Mouse (Mus musculus) midbrain, postnatal 0 days (tissue): ENCODE measurements around the gene Flad1. TPM values are rescaled to one million over a fixed set of nuclear protein-coding genes. Genes with fewer than 3 reads are reported as not detected.

Experiments used
- ATAC-seq: fragments of 200-750 bp; cut with Nextera tagmentation; 2 replicates; pipeline ENCODE4 v1.8.0; 2017; ENCODE audit warnings: moderate number of reproducible peaks, mild to moderate bottlenecking, moderate TSS enrichment, moderate library complexity; ENCODE audit not compliant: low FRiP score
- DNase-seq: peaks from one replicate; pipeline ENCODE4 v3.0.0-alpha.2; 2015; ENCODE audit warnings: low spot score
- H3K27ac ChIP-seq: fragments of 300-500 bp; sonication (generic); 2 replicates; pipeline ENCODE4 v1.5.1; 2014; ENCODE audit warnings: low read depth, mild to moderate bottlenecking, low read length, mixed read lengths
- H3K27me3 ChIP-seq: fragments of 300-500 bp; sonication (generic); 2 replicates; pipeline ENCODE4 v1.6.1; 2014; ENCODE audit warnings: low read length, control low read depth, mixed read lengths; ENCODE audit not compliant: insufficient read depth
- H3K36me3 ChIP-seq: fragments of 300-500 bp; sonication (generic); 2 replicates; pipeline ENCODE4 v1.6.1; 2014; ENCODE audit warnings: low read length, control low read depth, mixed read lengths; ENCODE audit not compliant: insufficient read depth
- H3K4me1 ChIP-seq: fragments of 300-500 bp; sonication (generic); 2 replicates; pipeline ENCODE4 v1.6.1; 2014; ENCODE audit warnings: mild to moderate bottlenecking, control low read depth, antibody characterized with exemption, low read length, mixed read lengths; ENCODE audit not compliant: insufficient read depth
- H3K4me2 ChIP-seq: fragments of 300-500 bp; sonication (generic); 2 replicates; pipeline ENCODE4 v1.6.1; 2014; ENCODE audit warnings: low read depth, mild to moderate bottlenecking, low read length, mixed read lengths; ENCODE audit not compliant: poor library complexity, severe bottlenecking
- H3K4me3 ChIP-seq: fragments of 300-500 bp; sonication (generic); 2 replicates; pipeline ENCODE4 v1.5.1; 2014; ENCODE audit warnings: low read depth, mild to moderate bottlenecking, low read length, moderate library complexity
- H3K9ac ChIP-seq: fragments of 300-500 bp; sonication (generic); replicated peaks from 2 replicates; pipeline ENCODE4 v1.6.1; 2014; ENCODE audit warnings: mild to moderate bottlenecking, low read length, moderate library complexity, mixed read lengths; ENCODE audit not compliant: poor library complexity, severe bottlenecking
- H3K9me3 ChIP-seq: fragments of 300-500 bp; sonication (generic); 2 replicates; pipeline ENCODE4 v1.6.1; 2016; ENCODE audit warnings: low read length, control low read depth
- CTCF ChIP-seq: IDR thresholded peaks from 2 replicates; pipeline ENCODE4 v1.5.1; 2016; ENCODE audit warnings: antibody characterized with exemption, mild to moderate bottlenecking
- WGBS: fragments of 180-500 bp; shearing (Covaris S2); extraction: QIAGEN DNeasy Blood & Tissue Kit; methylation state at CpG from one replicate; pipeline ENCODE4 v1.1.7; 2014; 5-methylcytosine and 5-hydroxymethylcytosine counted together
- polyA plus RNA-seq: library from polyadenylated mRNA; unstranded; fragments of >200 nt; fragmentation: Nextera tagmentation; extraction: Ambion mirVana; gene quantifications from 2 replicates; pipeline ENCODE4 v1.2.1, GENCODE M21; 2015
- total RNA-seq: library from RNA; depleted of rRNA; stranded (reverse); fragments of >200 nt; gene quantifications from 2 replicates; pipeline ENCODE4 v1.2.3, GENCODE M21; 2014

Gene Flad1
- total and polyA plus RNA-seq, 2 experiments from 2014 or later: 26.0 to 34.1 TPM

DNA sequence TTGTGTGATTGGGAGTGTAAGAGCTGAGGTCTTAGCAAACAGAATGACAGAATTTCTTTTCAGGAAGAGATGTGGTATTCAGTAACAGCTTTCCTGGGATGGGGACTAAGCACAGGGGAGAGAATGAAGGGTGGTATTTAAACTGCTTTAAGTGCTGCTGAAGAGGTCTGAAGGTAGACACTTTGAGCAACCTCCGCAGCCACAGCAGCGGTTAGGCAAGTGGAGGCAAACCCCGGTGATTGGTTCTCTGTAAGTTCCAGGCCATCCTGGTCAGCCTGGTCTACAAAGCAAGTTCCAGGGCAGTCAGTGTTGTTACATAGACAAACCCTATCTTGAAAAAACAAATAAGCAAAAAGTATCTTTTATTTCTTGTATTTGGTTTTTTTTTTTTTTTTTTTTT, 8.3 kb upstream of the Flad1 start:
- H3K4me1 ChIP-seq: no peaks in the 10 kb centered on the region
- peak overlapping the region; percentile 53; the same call in 1 of the 2 replicates for H3K4me3 ChIP-seq
- DNase-seq: no peak
- no peaks in the 10 kb centered on the region; the same call in 1 of the 2 replicates for H3K36me3 ChIP-seq
- no peak overlapping the region for H3K9ac ChIP-seq
- no peak for ATAC-seq
- H3K4me2 ChIP-seq: peak overlapping the region; percentile 95
- H3K27me3 ChIP-seq: no peaks in the 10 kb centered on the region
- TF ChIP-seq CTCF: no peak
- H3K9me3 ChIP-seq: no peaks in the 10 kb centered on the region
- H3K27ac ChIP-seq: no peak overlapping the region
- 39% methylated on average over 3 of the region's 3 CpGs for WGBS

DNA sequence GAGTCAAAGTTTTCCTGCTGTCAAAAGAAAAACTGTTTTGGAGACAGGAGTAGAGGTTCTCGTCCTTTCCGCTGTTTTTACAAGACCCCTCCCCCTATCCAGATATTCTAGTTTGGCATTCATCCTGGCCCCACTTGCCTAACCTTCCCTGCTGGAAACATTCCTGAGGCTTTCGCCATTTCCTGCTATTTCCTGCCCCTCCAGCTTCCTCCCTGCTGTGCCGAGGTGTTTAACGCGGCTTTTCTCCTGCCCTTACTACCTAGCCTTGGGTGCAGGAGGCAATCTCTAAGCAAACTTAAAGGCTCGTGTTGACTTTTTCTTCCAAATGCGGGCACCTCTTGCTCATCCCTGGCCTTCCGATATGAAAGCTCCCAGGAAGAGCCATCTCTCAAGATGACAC, 7.9 kb upstream of the Flad1 start:
- no peak for ATAC-seq
- Histone ChIP-seq H3K4me1 (no peaks in the 10 kb centered on the region), H3K36me3 (no peaks in the 10 kb centered on the region; the same call in 1 of the 2 replicates), H3K4me3 (peak overlapping the region; percentile 53), H3K27ac (peak overlapping the region; percentile 60), H3K27me3 (no peaks in the 10 kb centered on the region), H3K9me3 (no peaks in the 10 kb centered on the region), H3K4me2 (peak overlapping the region; percentile 95), H3K9ac (peak overlapping the region; percentile 60; the same call in 1 of the 2 replicates)
- TF ChIP-seq CTCF: no peak
- DNase-seq: no peak
- 4% methylated on average over 9 of the region's 9 CpGs for WGBS

DNA sequence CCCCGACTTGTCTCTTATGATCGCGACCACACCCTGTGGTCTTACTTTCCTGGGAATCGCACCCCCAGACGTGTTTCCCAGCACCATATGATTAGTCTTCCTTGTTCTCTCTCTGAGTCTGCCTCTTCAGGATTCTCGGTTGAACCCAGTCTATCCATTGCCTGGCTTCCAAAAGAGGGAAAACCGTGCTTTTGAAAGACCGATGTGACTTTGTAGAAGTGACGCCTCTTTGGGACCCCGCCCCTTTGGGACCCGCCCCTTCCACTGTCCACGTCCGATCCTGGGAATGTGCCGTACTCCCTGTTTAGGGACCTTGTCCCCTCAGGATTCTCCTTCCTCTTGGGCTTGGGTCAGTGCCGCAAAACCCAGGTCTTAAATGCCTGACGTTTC, 7.2 kb upstream of the Flad1 start:
- Histone ChIP-seq H3K36me3 (no peaks in the 10 kb centered on the region; the same call in 1 of the 2 replicates), H3K4me3 (peak overlapping the region; percentile 53), H3K4me1 (no peaks in the 10 kb centered on the region), H3K9me3 (no peaks in the 10 kb centered on the region), H3K27ac (peak overlapping the region; percentile 60), H3K27me3 (no peaks in the 10 kb centered on the region), H3K4me2 (peak overlapping the region; percentile 95), H3K9ac (peak overlapping the region; percentile 60)
- no peak for TF ChIP-seq CTCF
- ATAC-seq: peak; percentile 2; the same call in 1 of the 2 replicates
- WGBS: 0% methylated on average over 16 of the region's 16 CpGs
- DNase-seq: no peak

DNA sequence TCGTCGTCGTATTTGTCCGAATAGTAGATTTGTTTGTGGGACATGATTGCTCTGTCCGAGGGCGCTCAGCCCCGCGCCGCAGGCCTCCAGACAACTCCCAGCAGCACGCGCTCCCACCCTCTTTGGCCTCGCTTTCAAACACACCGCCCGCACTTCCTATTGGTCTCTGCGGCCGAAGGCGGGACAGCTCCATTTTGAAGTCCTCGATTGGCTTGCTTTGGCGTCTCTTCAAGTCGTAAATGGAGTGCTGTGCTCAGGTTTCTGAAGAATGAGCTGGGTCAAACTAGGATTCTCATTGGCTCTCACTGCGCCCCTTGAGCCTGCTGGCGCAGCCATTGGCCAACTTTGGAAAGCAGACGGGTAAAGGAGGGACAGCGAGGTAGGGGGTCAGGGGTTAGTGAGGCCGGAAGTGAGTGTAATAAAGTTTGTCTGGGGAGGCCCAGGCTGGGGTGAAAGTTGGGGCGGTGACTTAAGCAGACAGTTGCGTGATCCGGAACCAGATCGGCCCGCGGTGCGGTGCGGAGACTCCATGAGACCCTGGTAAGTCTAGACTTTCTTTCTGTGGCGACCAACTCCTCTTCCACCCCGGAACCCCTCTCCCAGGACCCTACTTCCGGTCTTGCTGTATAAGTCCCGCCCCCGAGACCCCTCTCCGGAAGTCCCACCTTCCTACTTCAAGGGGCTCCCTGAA, 6.6 kb upstream of the Flad1 start, which contains the start of the genes Cks1b and Shc1:
TSS of gene Cks1b (minus strand) at position 214 of the 691 bp plus-strand sequence.
TSS of gene Shc1 (plus strand) at position 274 of the 691 bp plus-strand sequence.
- H3K4me2 ChIP-seq: peak within 1 kb of the TSS; percentile 95
- under 1% methylated on average over 39 of the region's 39 CpGs for WGBS
- peak within 1 kb of the TSS; percentile 60 for H3K9ac ChIP-seq
- no peaks in the 10 kb centered on the region; the same call in 1 of the 2 replicates for H3K36me3 ChIP-seq
- ATAC-seq: peak; percentile 96
- DNase-seq: peak; percentile 99
- H3K4me1 ChIP-seq: no peaks in the 10 kb centered on the region
- peak within 1 kb of the TSS; percentile 60 for H3K27ac ChIP-seq
- H3K4me3 ChIP-seq: peak within 1 kb of the TSS; percentile 53
- no peaks in the 10 kb centered on the region for H3K27me3 ChIP-seq
- TF ChIP-seq CTCF: no peak
- H3K9me3 ChIP-seq: no peaks in the 10 kb centered on the region

DNA sequence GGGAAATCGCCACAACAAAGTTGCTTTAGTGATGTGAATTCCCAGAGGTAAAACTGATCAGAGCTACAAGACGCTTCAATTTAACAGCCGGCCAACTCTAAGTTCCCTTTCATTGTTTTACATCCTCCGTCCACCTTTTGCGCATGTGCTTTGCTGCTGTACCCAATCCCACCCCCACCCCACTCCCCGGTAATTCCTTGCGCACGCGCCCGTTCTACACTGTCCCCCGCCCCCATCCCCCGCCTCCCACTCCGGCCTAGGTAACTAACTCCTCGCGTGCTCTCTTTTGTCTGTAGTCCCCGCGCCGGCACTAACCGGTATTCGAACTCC, 6.1 kb upstream of the Flad1 start:
- H3K9ac ChIP-seq: no peak overlapping the region

DNA sequence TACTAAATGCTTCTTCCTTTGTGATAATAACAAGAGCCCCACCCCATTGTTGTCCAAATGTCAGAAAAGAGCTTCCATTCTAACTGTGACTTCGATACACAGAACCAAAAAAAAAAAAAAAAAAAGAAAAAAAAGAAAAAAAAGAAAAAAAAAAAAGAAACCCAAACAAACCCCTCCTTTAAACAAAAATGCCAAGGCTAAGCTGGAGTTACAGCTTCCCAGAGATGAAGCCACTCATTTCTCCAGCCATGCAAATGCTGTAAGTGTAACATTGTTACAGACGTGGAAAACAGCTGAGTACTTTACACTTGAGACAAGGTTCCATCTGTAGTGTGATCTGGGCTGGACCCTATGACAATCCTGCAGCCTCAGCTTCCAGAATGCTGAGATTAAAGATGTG, 5.5 kb upstream of the Flad1 start:
- Histone ChIP-seq H3K27ac (no peak overlapping the region), H3K4me3 (peak overlapping the region; percentile 53; the same call in 1 of the 2 replicates), H3K4me1 (no peaks in the 10 kb centered on the region), H3K36me3 (no peaks in the 10 kb centered on the region; the same call in 1 of the 2 replicates), H3K4me2 (peak overlapping the region; percentile 95), H3K27me3 (no peaks in the 10 kb centered on the region), H3K9me3 (no peaks in the 10 kb centered on the region), H3K9ac (no peak overlapping the region)
- no peak for ATAC-seq
- WGBS: 33% methylated on average over 2 of the region's 2 CpGs
- no peak for TF ChIP-seq CTCF
- DNase-seq: no peak

More for the DNA sequence above, 6.1 kb upstream of the Flad1 start:
- Histone ChIP-seq H3K36me3 (no peaks in the 10 kb centered on the region; the same call in 1 of the 2 replicates), H3K4me1 (no peaks in the 10 kb centered on the region), H3K27me3 (no peaks in the 10 kb centered on the region), H3K4me3 (peak overlapping the region; percentile 53), H3K9me3 (no peaks in the 10 kb centered on the region), H3K27ac (no peak overlapping the region), H3K4me2 (peak overlapping the region; percentile 95)
- TF ChIP-seq CTCF: no peak
- under 1% methylated on average over 20 of the region's 20 CpGs for WGBS
- DNase-seq (peak; percentile 81), ATAC-seq (peak; percentile 61)
